Mouse (Mus musculus): ENCODE data around the gene Tnfrsf8.

DNA sequence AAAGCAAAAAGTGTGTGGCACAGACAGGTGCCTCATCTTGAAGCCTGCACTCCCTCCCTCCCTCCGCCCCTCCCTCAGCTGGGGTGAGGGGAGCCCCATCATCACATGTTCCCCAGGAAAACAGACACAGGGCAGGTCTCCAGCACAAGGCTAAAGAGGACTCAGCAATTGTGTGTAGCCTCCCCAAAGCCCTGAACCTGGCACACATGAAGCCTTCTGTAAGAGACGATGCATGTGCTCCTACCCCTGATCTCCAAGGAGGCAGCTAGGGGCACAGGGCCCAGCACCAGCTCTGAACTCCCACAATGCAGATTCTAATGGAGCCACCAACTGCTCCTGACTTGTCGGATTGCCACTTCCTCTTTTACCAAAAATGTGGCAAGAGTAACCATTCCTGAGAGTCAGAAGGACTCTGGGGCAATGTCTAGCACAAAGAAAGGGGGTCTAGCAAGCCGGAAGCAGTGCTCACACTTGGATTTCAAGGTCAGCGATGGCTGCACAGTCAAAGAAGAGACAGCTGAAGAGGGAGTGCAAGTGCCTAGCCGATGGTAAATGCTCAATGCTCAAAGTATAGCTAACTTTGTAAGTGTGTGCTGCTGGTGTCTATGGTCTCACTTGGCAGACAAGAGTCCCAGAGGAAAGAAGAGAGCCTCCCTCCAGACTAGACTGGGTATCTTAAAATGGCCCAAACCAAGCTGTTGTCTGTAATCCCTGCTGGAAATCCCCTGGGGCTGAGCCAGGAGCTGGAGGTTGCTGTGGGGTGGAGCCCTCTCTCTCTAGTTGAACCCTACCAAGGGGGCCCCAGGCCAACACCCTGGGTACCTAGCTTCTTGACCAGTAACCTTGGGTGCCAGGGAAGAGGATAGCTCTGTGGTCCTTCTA lies 38.4 kb downstream of the Tnfrsf8 start:
- TF ChIP-seq EP300 (IDR thresholded peaks at IDR 0.05; ENCODE audit: low read depth): no peak
- TF ChIP-seq CTCF (IDR thresholded peaks at IDR 0.05; ENCODE audit: low read depth): no peak
